Mouse (Mus musculus): ENCODE measurements at regions not wholly inside any gene's neighbourhood (a gene's known extent, or its start where the extent isn't known, plus 50 kb on each side); places are given as distances from the start of the nearest gene placed in this dataset.

GRCm38 (mm10) chr4:12611511-12611910 is 439.7 kb upstream of the Fam92a start:
- H3K27me3 ChIP-seq (ENCODE audit: insufficient read depth, low read length) = no peaks in the 10 kb centered on the region
- no peak overlapping the region for H3K4me3 ChIP-seq (ENCODE audit: low read length)
- no peaks in the 10 kb centered on the region for H3K9me3 ChIP-seq (ENCODE audit: low read length)
- H3K4me2 ChIP-seq (ENCODE audit: low read depth, low read length) = no peak overlapping the region
- H3K9ac ChIP-seq (replicated peaks; ENCODE audit: low read length) = no peak overlapping the region
- no peak overlapping the region for H3K27ac ChIP-seq
- 57% methylated on average over 5 of the region's 5 CpGs for WGBS
- no peak for TF ChIP-seq CTCF (IDR thresholded peaks at IDR 0.05; ENCODE audit: low read depth)
- H3K4me1 ChIP-seq (ENCODE audit: insufficient read depth, low read length) = no peaks in the 10 kb centered on the region
- ATAC-seq = no peak
- no peaks in the 10 kb centered on the region for H3K36me3 ChIP-seq (ENCODE audit: insufficient read depth, low read length)
- DNase-seq (ENCODE audit: low spot score) = no peak

- no peak overlapping the region for H3K4me2 ChIP-seq (ENCODE audit: low read depth, low read length)
- H3K9ac ChIP-seq (replicated peaks; ENCODE audit: low read length) = no peak overlapping the region
- H3K4me1 ChIP-seq (ENCODE audit: insufficient read depth, low read length) = no peaks in the 10 kb centered on the region
- TF ChIP-seq CTCF (IDR thresholded peaks at IDR 0.05; ENCODE audit: low read depth) = no peak
- H3K27ac ChIP-seq = no peak overlapping the region
- H3K4me3 ChIP-seq (ENCODE audit: low read length) = no peak overlapping the region
- H3K27me3 ChIP-seq (ENCODE audit: insufficient read depth, low read length) = no peaks in the 10 kb centered on the region
- H3K36me3 ChIP-seq (ENCODE audit: insufficient read depth, low read length) = no peaks in the 10 kb centered on the region
- DNase-seq (ENCODE audit: low spot score) (no peak), ATAC-seq (0 out of 2 replicates have a peak, but pooled peaks have one; percentile 27)
- H3K9me3 ChIP-seq (ENCODE audit: low read length) = no peaks in the 10 kb centered on the region
- 67% methylated on average over 15 of the region's 15 CpGs for WGBS
Observed at GRCm38 (mm10) chr4:12601165-12601919, 429.5 kb upstream of the Fam92a start.

GRCm38 (mm10) chr4:12595801-12596515 is 424.1 kb upstream of the Fam92a start:
- Histone ChIP-seq H3K9ac (replicated peaks; ENCODE audit: low read length) (no peak overlapping the region), H3K27ac (no peak overlapping the region), H3K27me3 (ENCODE audit: insufficient read depth, low read length) (no peaks in the 10 kb centered on the region), H3K4me1 (ENCODE audit: insufficient read depth, low read length) (no peaks in the 10 kb centered on the region), H3K4me3 (ENCODE audit: low read length) (no peak overlapping the region), H3K9me3 (ENCODE audit: low read length) (no peaks in the 10 kb centered on the region), H3K36me3 (ENCODE audit: insufficient read depth, low read length) (no peaks in the 10 kb centered on the region), H3K4me2 (ENCODE audit: low read depth, low read length) (no peak overlapping the region)
- DNase-seq (ENCODE audit: low spot score) (no peak), ATAC-seq (no peak)
- TF ChIP-seq CTCF (IDR thresholded peaks at IDR 0.05; ENCODE audit: low read depth) = no peak
- 65% methylated on average over 10 of the region's 10 CpGs for WGBS

- no peaks in the 10 kb centered on the region for H3K27me3 ChIP-seq (ENCODE audit: insufficient read depth, low read length)
- H3K27ac ChIP-seq = no peak overlapping the region
- ATAC-seq = no peak
- DNase-seq (ENCODE audit: low spot score) = no peak
- WGBS = 63% methylated on average over 3 of the region's 3 CpGs
- no peaks in the 10 kb centered on the region for H3K9me3 ChIP-seq (ENCODE audit: low read length)
- H3K9ac ChIP-seq (replicated peaks; ENCODE audit: low read length) = no peak overlapping the region
- H3K36me3 ChIP-seq (ENCODE audit: insufficient read depth, low read length) = no peaks in the 10 kb centered on the region
- H3K4me1 ChIP-seq (ENCODE audit: insufficient read depth, low read length) = no peaks in the 10 kb centered on the region
- H3K4me3 ChIP-seq (ENCODE audit: low read length) = no peak overlapping the region
- no peak overlapping the region for H3K4me2 ChIP-seq (ENCODE audit: low read depth, low read length)
- TF ChIP-seq CTCF (IDR thresholded peaks at IDR 0.05; ENCODE audit: low read depth) = no peak
Observed at GRCm38 (mm10) chr4:12592973-12593372, 421.2 kb upstream of the Fam92a start.

GRCm38 (mm10) chr4:12578102-12578501 is 406.3 kb upstream of the Fam92a start:
- 81% methylated on average over 4 of the region's 4 CpGs for WGBS

GRCm38 (mm10) chr4:12571881-12572280 is 400.1 kb upstream of the Fam92a start:
- ATAC-seq (no peak), DNase-seq (ENCODE audit: low spot score) (no peak)
- Histone ChIP-seq H3K9me3 (ENCODE audit: low read length) (no peaks in the 10 kb centered on the region), H3K4me3 (ENCODE audit: low read length) (no peak overlapping the region), H3K27me3 (ENCODE audit: insufficient read depth, low read length) (no peaks in the 10 kb centered on the region), H3K27ac (no peak overlapping the region), H3K4me1 (ENCODE audit: insufficient read depth, low read length) (no peaks in the 10 kb centered on the region), H3K9ac (replicated peaks; ENCODE audit: low read length) (no peak overlapping the region), H3K36me3 (ENCODE audit: insufficient read depth, low read length) (no peaks in the 10 kb centered on the region), H3K4me2 (ENCODE audit: low read depth, low read length) (no peak overlapping the region)
- TF ChIP-seq CTCF (IDR thresholded peaks at IDR 0.05; ENCODE audit: low read depth) = peak; percentile 44

More at GRCm38 (mm10) chr4:12578102-12578501, 406.3 kb upstream of the Fam92a start:
- Histone ChIP-seq H3K4me2 (ENCODE audit: low read depth, low read length) (no peak overlapping the region), H3K4me3 (ENCODE audit: low read length) (no peak overlapping the region), H3K9ac (replicated peaks; ENCODE audit: low read length) (no peak overlapping the region), H3K27me3 (ENCODE audit: insufficient read depth, low read length) (no peaks in the 10 kb centered on the region), H3K27ac (no peak overlapping the region), H3K9me3 (ENCODE audit: low read length) (no peaks in the 10 kb centered on the region), H3K36me3 (ENCODE audit: insufficient read depth, low read length) (no peaks in the 10 kb centered on the region), H3K4me1 (ENCODE audit: insufficient read depth, low read length) (no peaks in the 10 kb centered on the region)
- DNase-seq (ENCODE audit: low spot score) (no peak), ATAC-seq (no peak)
- no peak for TF ChIP-seq CTCF (IDR thresholded peaks at IDR 0.05; ENCODE audit: low read depth)

- Histone ChIP-seq H3K27ac (no peak overlapping the region), H3K4me3 (ENCODE audit: low read length) (no peak overlapping the region), H3K9ac (replicated peaks; ENCODE audit: low read length) (no peak overlapping the region), H3K36me3 (ENCODE audit: insufficient read depth, low read length) (no peaks in the 10 kb centered on the region), H3K4me2 (ENCODE audit: low read depth, low read length) (no peak overlapping the region), H3K27me3 (ENCODE audit: insufficient read depth, low read length) (no peaks in the 10 kb centered on the region), H3K9me3 (ENCODE audit: low read length) (no peaks in the 10 kb centered on the region), H3K4me1 (ENCODE audit: insufficient read depth, low read length) (no peaks in the 10 kb centered on the region)
- TF ChIP-seq CTCF (IDR thresholded peaks at IDR 0.05; ENCODE audit: low read depth) = no peak
- no peak for ATAC-seq
- no peak for DNase-seq (ENCODE audit: low spot score)
- WGBS = 76% methylated on average over 7 of the region's 7 CpGs
Observed at GRCm38 (mm10) chr4:12570689-12571088, 398.9 kb upstream of the Fam92a start.
